Mouse (Mus musculus) urinary bladder, postnatal 10 days (tissue): ENCODE measurements around the gene Rab5if.
"Not testable (repeated sequence)": the region's sequence is repeated elsewhere in the genome, so short reads cannot be mapped to it uniquely, and the experiment has no call there.

Source experiments
- DNase-seq: peaks from one replicate; pipeline ENCODE4 v3.0.0; 2022; ENCODE audit warnings: low spot score

The Rab5if gene

DNA sequence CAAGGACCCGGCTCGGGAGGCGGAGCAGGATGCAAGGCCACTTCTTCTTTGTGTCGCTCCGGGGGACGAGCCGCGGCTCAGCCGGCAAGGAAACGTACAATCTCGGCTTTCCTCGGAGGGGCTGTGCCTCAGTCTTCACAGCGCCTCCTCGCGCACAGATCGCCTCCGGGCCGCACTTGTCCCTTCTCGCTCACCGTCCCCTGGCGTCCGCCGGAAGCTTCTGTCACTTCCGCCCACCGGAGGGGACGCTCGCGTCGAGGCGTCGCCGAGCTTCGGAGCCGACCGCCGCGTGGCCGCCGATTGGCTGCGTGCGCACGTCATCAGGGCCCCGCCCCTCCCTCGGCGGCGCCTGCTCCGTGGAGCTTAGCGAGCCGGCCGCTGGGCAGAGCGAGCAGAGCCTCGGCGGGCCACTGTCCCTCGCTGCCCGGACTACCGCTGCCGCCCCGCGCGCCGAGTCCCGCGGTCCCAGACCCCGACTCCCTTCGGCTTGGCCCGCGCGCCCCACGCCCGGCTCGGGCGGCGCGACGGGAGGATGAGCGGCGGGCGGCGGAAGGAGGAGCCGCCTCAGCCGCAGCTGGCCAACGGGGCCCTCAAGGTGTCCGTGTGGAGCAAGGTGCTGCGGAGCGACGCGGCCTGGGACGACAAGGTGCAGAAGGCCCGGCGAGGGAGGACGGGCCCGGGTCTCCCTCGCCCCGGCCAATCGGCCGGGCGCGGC is at the start of gene Rab5if:
TSS of gene Rab5if (plus strand) at position 357 of the 715 bp plus-strand sequence.
- peak; percentile 92 for DNase-seq

DNA sequence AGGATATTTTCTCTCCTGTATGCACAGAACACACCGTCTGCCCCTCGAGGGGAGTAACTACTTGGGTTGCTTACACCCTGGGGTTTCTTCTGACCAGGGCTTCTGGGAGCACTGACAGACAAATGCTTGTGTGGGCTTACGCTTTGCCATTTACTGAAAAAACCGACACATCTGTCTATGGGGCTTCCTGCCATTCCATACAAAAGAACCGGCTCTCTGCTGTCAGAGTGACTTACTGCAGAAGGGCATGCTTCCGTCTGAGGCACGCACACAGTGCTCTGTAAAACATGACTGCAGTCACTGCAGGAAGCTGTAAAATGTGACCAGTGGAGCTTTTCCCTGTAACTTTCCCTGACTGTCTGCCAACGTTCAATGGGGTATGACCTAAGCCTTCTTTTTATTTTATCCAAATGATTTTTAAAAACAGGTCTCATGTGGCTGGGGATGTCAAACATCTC is 48.6 kb upstream of the Rab5if start:
- DNase-seq, result no peak

DNA sequence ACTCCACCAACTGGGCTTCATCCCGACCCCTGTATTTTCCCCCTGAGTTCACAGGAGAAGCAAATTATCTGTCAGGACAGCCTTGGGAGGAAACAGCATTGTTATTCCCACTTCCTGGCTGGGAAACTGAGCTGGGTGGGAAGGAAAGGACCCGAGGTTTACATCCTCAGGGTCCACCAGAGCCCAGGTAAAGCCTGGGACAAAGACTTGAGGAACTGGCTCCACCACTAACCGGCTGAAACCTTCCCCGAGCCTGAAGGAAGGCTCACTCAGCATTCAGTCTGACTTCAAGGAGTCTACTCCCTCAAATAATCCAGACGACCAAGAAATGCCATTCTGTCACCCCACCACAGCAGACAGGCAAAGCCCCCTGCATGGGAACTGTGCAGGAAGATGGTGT is 48.0 kb upstream of the Rab5if start:
- DNase-seq, result no peak

DNA sequence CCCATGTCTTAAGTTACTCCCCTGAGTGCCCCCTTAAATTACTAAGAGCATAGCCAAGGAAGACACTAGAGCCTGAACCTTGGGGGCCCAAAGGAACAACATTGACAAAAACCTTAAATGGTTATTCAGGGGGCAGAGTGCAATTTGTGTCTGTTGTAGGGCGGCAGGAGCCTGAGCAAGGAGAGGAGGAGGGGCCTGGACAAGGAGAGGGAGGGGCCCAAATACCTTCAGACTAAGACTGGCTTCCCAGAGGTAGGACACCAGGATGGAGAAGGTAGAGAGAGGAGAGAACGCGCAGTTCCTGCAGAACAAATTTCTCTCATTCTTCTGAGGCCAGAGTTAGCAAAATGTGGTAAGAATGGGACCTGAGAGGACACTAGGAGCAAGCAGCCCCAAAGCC is 47.5 kb upstream of the Rab5if start:
- DNase-seq, result no peak

DNA sequence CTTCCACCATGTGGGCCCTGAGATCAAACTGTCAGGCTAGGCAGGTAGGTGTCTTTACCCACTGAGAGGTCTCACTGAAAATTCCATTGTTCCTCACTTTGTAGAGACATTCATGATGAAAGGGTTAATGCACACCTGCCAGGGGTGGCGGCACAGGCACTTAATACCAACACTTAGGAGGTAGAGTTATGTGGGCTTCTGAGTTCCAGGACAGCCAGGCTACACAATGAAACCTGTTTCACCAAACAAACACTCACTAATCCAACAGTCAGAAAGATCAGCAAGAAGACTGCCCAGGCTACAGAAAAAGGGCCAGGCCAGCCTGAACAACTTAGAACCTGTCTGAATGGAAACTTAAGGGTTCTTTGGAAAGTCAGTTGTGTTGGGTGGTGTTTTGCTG is 46.8 kb upstream of the Rab5if start:
- DNase-seq, result no peak

DNA sequence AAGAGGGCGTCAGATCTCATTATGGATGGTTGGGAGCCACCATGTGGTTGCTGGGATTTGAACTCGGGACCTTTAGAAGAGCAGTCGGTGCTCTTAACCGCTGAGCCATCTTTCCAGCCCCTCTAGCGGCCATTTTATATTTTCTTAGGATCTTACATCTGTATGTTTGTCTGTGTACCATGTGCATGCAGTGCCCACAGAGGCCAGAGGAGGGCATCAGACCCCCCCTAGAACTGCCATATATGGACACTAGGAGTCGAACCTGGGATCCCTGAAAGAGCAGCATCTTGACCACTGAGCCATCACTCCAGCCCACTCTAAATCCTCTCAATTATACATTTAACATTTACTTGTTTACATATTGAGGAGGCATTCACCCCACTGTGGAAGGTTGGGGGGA is 37.8 kb upstream of the Rab5if start:
- DNase-seq, result not testable (repeated sequence)

DNA sequence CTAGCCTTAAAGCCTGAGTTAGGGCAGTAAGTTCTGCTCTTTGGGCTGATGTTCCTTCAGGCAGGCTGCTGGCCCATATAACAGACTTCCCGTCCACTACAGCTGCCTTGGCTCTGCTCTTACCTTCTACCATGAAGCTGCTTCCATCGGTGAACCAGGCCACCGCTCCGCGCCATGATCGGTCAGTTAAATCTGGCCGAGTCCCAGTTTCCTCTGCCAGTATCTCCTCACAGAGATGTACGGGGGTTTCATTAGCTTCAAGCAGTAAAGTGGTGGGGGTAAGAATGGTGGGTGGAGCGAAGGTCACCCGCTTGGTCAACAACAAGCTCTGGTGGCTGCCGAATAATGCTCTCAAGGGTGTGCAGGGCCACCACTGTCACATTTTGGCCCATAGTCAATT is 28.6 kb upstream of the Rab5if start:
- DNase-seq, result no peak

DNA sequence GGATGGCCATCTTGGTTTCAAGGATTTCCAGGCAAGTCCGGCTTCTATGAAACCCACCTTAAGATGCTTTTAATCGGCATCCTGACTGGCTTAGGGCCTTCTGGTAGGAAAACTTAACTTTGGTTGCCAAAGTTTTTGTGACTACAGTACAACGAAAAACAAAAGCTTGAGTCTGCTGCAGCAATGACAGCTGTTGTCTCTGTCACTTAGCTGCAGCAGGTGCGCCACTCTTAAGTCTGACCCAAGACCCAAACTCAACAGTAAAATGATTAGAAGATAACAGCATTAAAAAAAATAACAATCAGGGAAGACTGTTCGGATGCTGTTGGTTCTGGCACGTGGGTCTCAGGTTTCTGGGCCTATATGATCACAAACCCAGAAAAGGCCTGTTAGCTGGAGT is 24.1 kb upstream of the Rab5if start:
- DNase-seq, result no peak

DNA sequence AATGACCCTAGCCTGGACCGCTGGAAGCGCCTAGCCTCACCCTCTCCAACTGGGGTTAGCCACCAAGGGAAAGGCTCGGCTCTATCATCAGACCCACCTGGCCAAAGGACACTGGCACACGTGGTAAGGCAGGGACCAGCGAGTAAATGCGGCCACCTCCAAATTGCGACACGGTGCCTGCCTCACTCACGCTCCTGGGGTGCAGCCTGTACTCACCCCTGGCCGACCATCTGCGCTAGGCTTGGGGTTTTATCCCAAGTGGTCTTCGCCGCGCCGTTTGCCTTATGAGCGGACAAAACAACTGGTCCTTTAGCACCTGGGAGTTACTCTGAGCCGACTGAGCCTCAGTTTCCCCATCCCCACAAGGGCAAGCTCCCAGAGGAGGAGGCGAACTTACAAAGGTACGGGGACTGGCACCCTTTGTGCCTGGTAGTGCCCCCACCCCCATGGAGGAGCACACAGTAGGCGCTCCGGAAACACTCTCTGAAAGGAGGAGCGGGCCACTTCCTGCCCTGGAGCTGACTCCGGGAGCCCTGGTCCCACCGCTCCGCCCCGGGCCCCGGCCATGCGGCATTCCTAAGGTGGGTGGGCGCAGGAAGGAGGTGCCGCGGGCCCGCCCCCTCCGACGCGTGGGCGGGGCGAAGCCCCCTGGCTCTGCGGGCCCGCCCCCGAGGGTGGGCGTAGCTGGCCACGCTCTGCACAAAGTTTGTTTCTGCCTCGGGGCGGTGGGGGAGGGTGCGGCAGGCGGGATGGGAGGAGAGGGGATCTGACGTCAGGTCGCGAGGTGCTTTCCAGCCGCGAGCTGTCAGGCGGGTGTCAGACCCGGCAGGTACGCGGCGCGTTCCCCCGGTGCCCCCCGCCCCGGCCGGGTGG is 23.4 kb upstream of the Rab5if start, which contains the start of gene Tgif2:
TSS of gene Tgif2 (plus strand) at position 689 of the 873 bp plus-strand sequence.
- DNase-seq, result peak; percentile 45

DNA sequence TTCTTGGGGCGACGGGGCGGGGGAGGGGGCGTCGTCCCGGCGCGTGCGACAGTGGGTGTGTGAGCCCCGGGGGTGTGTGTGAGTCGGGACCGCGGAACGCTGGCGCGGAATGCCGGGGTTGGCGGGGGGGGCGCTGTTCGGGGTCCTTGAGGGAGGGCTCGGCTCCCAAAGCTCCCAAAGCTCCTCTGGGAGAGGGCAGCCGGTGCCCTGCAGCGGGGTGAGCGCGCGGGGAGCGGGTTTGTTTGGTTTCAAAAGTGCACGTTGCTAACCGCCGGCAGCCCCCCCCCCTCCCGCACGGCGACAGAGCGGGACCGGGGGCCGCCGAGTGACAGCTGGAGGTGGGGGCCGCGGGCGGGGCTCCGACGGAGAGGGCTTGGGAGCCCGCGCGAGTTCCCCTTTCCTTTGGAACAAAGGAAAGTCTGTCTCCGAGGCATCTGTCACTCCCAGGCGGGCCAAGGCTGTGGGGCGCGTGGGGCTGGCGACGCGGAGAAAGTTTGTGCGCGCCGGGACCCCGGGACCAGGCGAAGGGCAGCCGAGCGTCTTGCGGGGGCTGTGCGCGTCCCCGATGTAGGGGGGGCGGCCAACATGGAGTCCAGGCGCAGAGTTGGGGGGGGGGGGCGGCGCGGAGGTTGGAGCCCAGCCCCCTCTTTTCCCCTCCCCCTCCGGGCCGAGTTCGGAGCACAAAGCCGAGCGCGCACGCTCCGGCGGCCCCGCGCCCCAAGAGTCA is 22.5 kb upstream of the Rab5if start:
- DNase-seq, result no peak

DNA sequence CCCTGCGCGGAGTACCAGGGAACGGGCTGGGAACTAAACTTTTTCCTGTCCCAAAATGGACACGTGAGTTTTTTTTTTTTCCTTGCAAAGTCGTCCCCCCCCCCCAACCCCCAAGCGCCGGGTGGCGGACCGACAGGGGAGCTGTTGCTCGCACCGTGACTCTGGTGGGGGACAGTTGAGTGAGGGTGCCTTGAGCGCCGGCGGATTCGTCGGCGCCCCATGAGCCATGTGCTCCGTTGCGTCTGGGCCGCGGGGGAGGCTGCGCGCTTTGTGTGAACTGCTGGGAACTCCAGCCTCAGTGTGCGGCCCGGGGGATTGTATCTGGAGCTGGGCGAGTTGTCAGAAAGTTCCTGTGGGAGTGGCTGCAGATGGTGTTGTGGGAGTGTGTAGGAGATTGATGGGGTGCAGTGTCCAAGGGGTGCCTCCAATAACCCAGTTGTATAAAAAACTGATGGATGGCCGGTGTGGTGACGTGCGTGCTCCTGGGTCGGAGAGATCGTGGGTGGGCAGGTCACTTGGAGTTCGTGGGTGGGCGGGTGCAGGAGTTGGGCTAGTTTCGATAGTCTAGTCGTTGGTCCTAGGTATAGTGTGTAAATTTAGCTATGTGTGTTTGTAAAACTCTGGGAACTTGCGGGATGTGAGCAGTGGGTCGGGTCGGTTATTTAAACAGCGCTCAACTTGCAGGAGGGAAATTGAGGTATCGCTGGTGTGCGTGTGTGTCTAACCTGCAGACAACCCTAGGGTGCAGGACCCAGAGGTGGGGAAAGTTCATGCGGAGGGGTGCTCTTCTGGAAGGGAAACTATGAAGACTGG is 21.7 kb upstream of the Rab5if start:
- no peak for DNase-seq

DNA sequence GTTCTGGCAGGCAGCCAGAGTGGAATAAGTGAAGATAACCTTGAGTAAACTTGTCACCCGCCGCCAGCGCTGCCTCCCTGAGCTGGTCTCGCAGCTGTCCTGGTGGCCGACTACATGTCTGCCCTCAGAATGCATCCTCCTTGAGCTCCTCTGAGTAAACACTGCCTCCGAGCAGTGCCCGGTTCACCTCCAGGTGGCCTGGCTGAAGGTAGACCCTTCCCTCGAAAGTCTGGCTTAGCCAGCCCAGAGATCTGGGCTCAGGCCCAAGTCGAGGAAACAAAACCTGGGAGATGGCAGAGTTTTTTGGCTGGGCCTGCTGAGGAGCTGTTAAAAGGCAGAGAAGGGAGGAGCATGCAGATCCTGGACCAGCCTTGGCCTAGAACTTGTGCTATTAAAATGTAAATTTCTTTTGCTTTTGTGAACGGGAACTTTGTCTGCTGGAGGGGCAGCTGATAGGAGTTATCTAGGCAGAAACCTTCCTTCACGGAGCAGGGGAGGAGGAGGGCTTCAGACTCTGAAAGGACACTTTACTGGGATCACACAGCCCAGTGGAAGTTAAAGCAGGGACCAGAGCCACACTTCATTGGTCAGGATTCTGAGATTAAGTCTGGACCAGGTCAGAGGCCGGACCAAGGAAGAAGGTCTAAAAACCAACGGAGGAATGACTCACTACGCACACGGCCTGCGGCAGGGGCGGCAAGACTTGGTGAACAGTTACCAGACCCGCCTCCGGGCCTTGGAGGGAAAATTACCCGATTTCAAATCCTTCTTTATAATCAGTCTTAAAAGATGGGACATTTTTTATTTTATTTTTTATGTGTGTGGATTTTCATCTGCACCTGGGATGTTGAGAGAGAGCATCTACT is 20.9 kb upstream of the Rab5if start:
- DNase-seq, result no peak

DNA sequence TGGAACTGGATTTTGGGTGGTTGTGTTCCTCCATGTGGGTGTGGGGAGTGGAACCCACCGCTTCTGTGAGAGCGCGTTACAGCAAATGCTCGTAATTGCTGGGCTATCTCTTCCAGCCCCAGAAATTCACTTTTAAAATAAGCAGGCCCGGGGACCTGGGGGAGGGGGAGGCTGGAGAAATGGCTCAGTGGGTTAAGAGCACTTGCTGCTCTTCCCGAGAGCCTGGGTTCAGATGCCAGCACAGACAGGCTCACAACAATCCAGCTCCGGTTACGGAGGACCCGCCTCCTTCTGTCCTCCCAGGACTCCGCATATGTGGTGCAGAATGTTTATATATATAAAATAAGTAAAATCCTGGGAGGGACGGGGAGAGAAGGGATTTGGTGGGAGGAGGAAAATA is 20.2 kb upstream of the Rab5if start:
- no peak for DNase-seq

DNA sequence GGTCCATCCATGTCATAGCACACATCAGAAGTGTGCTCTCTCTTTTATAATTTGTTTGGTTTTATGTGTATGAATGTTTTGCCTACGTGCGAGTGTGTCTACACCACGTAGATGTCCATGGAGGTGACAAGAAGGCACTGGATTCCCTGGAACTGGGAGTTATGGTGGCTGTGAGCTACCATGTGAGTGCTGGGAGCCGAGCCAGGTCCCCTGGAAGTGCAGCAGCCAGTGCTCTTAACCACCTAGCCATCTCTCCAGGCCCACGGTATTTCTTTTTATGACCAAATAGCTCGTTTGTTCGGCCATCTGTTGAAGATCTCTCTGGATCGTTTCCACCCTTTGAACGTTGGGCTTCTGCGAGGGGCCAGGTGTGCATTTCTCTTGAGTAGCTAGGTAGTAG is 19.6 kb upstream of the Rab5if start:
- DNase-seq, result no peak

DNA sequence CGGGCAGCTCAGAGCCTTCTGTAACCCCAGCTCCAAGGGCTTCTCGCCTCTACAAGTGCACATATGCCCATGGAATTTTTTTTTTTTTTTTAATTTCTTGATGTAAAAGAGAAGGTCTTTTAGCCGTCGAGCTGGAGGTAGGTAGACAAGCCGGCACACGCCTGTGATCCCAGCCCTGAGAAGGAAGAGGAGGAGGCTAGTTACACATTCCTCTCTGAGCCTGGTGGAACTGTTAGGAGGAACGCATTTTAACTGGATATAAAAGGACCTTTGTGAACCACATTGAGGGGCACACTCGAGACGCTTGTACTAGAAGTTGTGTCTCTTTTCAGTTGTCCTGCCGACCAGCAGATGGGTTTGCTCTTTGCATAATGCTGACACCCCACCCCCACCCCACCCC is 18.2 kb upstream of the Rab5if start:
- DNase-seq, result no peak

DNA sequence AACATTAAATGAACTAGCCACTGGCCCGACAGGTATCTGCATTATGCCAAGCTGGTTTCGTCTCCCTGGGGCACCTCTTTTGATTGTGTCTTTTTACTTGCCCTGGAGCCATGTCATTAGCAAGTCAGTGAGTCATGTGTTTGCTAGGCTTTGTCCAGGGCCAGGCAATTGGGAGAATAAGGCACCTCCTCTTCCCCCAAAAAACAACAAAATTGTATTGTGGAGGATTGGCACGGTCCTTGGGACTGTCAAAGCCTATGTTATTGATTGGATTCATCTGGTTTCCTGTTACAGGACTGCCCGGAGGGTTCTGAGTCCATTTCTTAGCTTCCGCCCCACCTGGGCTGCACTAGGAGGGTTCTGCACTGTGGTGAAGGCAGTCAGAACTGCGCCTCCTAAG is 15.3 kb upstream of the Rab5if start:
- no peak for DNase-seq

DNA sequence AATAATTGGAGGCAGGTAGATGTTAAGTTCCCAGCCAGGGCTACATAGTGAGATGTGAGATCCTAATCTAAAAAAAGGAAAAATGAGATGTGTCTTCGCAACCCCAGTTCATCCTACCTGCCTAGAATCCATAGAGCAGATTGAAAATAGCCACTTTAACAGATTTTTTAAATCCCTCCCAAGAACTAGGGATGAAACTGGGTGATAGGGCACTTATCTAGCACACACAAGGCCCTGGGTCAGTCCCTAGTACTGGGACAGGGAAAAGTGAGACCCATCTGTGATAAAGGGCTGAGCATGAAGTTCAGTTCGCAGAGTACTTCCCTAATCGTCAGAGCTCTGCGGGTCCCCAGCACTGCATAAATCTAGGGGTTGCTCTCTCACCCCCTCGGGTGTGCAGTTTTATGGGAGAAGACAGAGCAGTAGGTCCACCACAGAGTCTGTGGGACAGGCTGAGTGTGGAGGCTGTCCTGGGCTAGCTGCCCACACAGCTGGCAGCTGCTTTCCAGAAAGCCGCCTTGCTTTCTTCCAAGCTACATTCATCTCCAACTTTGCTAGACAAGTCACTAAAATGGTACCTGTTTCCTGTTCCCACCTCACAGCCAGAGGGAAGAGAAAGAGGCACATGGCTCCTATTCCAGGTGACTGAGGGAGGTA is 14.3 kb upstream of the Rab5if start:
- DNase-seq, result no peak

DNA sequence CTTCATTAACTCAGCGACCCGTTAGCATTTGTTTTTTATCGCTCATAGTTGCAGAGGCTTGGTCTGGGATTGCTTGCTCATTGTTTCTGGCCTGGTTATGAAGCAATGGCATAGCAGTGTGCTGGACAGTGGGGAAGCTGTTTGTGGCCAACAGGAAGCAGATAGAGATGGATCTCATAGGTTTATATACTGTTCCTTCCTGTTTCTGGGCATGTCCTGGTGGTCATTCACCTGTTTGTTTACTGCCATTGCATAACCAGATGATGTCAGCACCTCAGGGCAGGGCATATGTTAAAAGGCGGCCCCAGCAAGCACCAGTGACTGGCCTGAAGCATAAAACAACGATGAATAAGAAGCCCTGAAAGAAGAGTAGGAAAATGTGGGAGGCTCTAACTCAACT is 12.4 kb upstream of the Rab5if start:
- no peak for DNase-seq

DNA sequence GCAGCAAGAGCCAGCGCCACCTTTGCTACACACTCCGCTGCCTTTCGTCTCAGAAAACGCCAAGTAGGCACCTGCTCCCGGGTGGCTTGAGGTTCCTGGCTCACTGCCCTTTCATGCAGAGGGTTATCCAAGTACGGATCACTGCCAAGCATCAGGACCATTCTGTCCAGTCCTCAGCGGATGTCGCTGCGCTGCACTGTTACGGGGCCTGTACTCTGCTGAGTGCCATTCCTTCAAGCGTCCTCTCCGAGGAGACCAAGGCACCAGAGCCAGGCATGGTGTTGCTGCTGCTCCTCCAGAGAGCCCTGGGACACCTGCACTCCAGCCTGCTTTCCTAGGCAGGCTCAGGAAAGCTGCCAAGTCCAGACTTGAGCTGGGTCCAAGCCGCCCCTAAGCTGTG is 9.3 kb upstream of the Rab5if start:
- not testable (repeated sequence) for DNase-seq
